Comparison of ENCODE assay signal across 11 mouse cellular contexts in the genomic region with DNA sequence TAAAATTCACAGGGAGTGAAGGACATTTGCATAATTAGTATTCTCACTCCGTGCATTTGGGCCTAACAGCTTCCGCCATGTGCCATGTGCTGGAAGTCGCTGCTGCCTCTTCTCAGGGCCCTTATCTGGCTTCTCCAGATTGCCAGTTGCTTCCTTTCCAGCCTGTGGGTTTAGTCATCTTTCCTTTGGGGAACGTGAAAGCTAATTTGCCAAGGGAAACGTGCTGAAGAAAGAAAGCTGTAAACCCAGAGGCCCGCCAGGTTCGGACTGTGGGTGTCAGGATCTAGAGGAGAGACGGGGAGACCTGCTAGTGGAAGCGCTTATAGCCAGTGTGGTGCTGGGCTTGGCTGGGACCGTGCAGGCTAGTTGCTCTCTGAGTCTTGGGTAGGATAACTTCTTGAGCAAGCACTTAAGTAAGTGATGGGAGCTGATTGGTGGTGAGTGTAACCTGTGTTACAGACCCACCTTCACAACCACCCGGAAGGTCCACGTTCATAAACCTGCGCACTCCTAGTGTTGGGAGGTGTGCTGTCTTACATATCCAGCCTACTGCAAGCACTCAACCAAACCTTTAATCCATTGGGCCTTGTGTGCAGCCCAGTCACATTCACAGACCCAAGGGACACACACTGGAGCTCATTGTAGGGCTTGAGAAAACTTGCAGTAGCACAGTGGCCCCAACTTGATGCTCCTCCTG. TPM values are rescaled to one million over a fixed set of nuclear protein-coding genes. Genes with fewer than 3 reads are reported as not detected.
DNase-seq lines count a peak whose midpoint lies in the region; ATAC-seq and TF ChIP-seq lines count a peak whose summit lies in the region.
"Had no signal": no experiment of that assay in that cellular context is flagged by ENCODE, and none has a peak within 500 bp of the region (broad histone marks: within the 10 kb centered on the region; RNA-seq: fewer than 3 reads in every experiment).

No protein-coding gene starts in this region.

- peak; percentile 52 for DNase-seq in right cerebral cortex, adult 18-20 months
- DNase-seq in right cerebral cortex, postnatal 14 days = no peak
- DNase-seq in forebrain, embryonic 14.5 days (ENCODE audit: low spot score) = peak; percentile 45
- no peak for DNase-seq in urinary bladder, postnatal 36 days (ENCODE audit: low spot score in 2 of 2)
- DNase-seq in layer of hippocampus, adult 9-11 months = no peak
- no peak for DNase-seq in ovary, postnatal 36 days (ENCODE audit: low spot score)

- TF ChIP-seq CTCF in olfactory bulb, adult 2 months (IDR thresholded peaks at IDR 0.05; ENCODE audit: insufficient read depth, low read depth, low read length) = no peak

- H3K27me3 ChIP-seq in forebrain, embryonic 14.5 days (replicated peaks; ENCODE audit: control insufficient read depth, insufficient read depth, low read length) = no peaks in the 10 kb centered on the region
- no peaks in the 10 kb centered on the region for H3K27me3 ChIP-seq in hindbrain, embryonic 16.5 days (replicated peaks; ENCODE audit: control insufficient read depth, insufficient read depth, low read length)

- WGBS in forebrain, embryonic 14.5 days = 63% methylated on average over 13 of the region's 13 CpGs
- WGBS in hindbrain, embryonic 16.5 days = 65% methylated on average over 13 of the region's 13 CpGs
- WGBS in olfactory bulb, adult 2 months = 53% methylated on average over 13 of the region's 13 CpGs

- peaks cover 5% of the 10 kb centered on the region for H3K4me1 ChIP-seq in forebrain, embryonic 14.5 days (ENCODE audit: control insufficient read depth, insufficient read depth, low read length)
- peaks cover 3% of the 10 kb centered on the region; the same call in 1 of the 2 replicates for H3K4me1 ChIP-seq in hindbrain, embryonic 16.5 days (ENCODE audit: control insufficient read depth, insufficient read depth, low read depth, low read length)
- H3K4me1 ChIP-seq in olfactory bulb, adult 2 months (ENCODE audit: control insufficient read depth, insufficient read depth, low read length) = peaks cover 13% of the 10 kb centered on the region

- H3K36me3 ChIP-seq in forebrain, embryonic 14.5 days (ENCODE audit: control insufficient read depth, insufficient read depth, low read length) = peaks cover 59% of the 10 kb centered on the region
- H3K36me3 ChIP-seq in hindbrain, embryonic 16.5 days (ENCODE audit: control insufficient read depth, insufficient read depth, low read length) = peaks cover 9% of the 10 kb centered on the region; the same call in 1 of the 2 replicates

- H3K4me2 ChIP-seq in forebrain, embryonic 14.5 days (ENCODE audit: low read length) = no peak overlapping the region
- no peak overlapping the region for H3K4me2 ChIP-seq in hindbrain, embryonic 16.5 days (ENCODE audit: low read length)

- no peak for TF ChIP-seq POLR2A in olfactory bulb, adult 2 months (IDR thresholded peaks at IDR 0.05; ENCODE audit: insufficient read depth, low read depth, low read length)

- H3K4me3 ChIP-seq in forebrain, embryonic 14.5 days (ENCODE audit: low read depth, low read length) = no peak overlapping the region
- H3K4me3 ChIP-seq in hindbrain, embryonic 16.5 days (ENCODE audit: low read length) = no peak overlapping the region
- H3K4me3 ChIP-seq in olfactory bulb, adult 2 months (ENCODE audit: insufficient read depth, low read depth, low read length) = no peak overlapping the region

- no peak overlapping the region for H3K9ac ChIP-seq in forebrain, embryonic 14.5 days (ENCODE audit: low read length)
- no peak overlapping the region for H3K9ac ChIP-seq in hindbrain, embryonic 16.5 days (ENCODE audit: low read depth, low read length)

- no peaks in the 10 kb centered on the region for H3K9me3 ChIP-seq in forebrain, embryonic 14.5 days (replicated peaks; ENCODE audit: control insufficient read depth, low read length)
- H3K9me3 ChIP-seq in hindbrain, embryonic 16.5 days (ENCODE audit: control insufficient read depth, low read length) = no peaks in the 10 kb centered on the region

- H3K27ac ChIP-seq in forebrain, embryonic 14.5 days (ENCODE audit: low read depth, low read length) = peak overlapping the region; percentile 44; the same call in 1 of the 2 replicates
- no peak overlapping the region for H3K27ac ChIP-seq in hindbrain, embryonic 16.5 days (ENCODE audit: low read depth, low read length)
- 0 out of 2 replicates have a peak overlapping the region, but pooled peaks have one; percentile 46 for H3K27ac ChIP-seq in olfactory bulb, adult 2 months (ENCODE audit: insufficient read depth, low read depth, low read length)

- ATAC-seq in forebrain, embryonic 14.5 days = peak; percentile 41
- ATAC-seq in hindbrain, embryonic 16.5 days = peak; percentile 15

RNA-seq across cellular contexts. Expression of a gene that starts 42.6 kb away (rescaled TPM):
- not detected in 2 replicates for polyA plus RNA-seq in forebrain, embryonic 14.5 days (2014; fragmentation: Nextera tagmentation; extraction: Ambion mirVana)
- not detected in 2 replicates for polyA plus RNA-seq in hindbrain, embryonic 16.5 days (2015; fragmentation: Nextera tagmentation; extraction: Ambion mirVana)
- polyA plus RNA-seq in olfactory bulb, adult 2 months (2012; ENCODE audit: insufficient read depth, insufficient read length, low replicate concordance, missing spikeins) = not detected in 2 replicates
- polyA plus RNA-seq: activated CD4-positive, CD25-positive, alpha-beta regulatory T cell, adult 4 months; neural tube, embryonic 11.5 days; urinary bladder, adult 2 months had no signal

RNA-seq across cellular contexts. Expression of a gene that starts 59.1 kb away (rescaled TPM):
- polyA plus RNA-seq in forebrain, embryonic 14.5 days (2014; fragmentation: Nextera tagmentation; extraction: Ambion mirVana) = not detected in 2 replicates
- polyA plus RNA-seq in hindbrain, embryonic 16.5 days (2015; fragmentation: Nextera tagmentation; extraction: Ambion mirVana) = not detected in 2 replicates
- not detected in 2 replicates for polyA plus RNA-seq in olfactory bulb, adult 2 months (2012; ENCODE audit: insufficient read depth, insufficient read length, low replicate concordance, missing spikeins)
- polyA plus RNA-seq: activated CD4-positive, CD25-positive, alpha-beta regulatory T cell, adult 4 months; neural tube, embryonic 11.5 days; urinary bladder, adult 2 months had no signal

Comparison
In these comparisons a context has a peak if more than half of its experiments do, and no peak if none do; other contexts are left out.
1. DNase-seq: peak in right cerebral cortex, adult 18-20 months (single experiment) and forebrain, embryonic 14.5 days (single experiment); none in right cerebral cortex, postnatal 14 days (single experiment), urinary bladder, postnatal 36 days (0 of 2), layer of hippocampus, adult 9-11 months (single experiment) and ovary, postnatal 36 days (single experiment).